Mouse (Mus musculus) left cerebral cortex, adult 9 months (tissue): ENCODE measurements around the gene Tk2.

Experiments used
- DNase-seq, 2 experiments: peaks; one replicate each; pipeline ENCODE4 v3.0.0; 2022; ENCODE audit warnings: low spot score in 2 of 2

Gene Tk2

GRCm38 (mm10) chr8:104219806-104220205 is 28.6 kb downstream of the Tk2 start:
- peak in 1 of 2 experiments; percentile 80 for DNase-seq

GRCm38 (mm10) chr8:104219079-104219478 is 29.3 kb downstream of the Tk2 start:
- peak in 1 of 2 experiments; percentile 35 for DNase-seq

GRCm38 (mm10) chr8:104217601-104218000 is 30.8 kb downstream of the Tk2 start:
- no peak for DNase-seq

- DNase-seq, result no peak
These were observed 43.1 kb downstream of the Tk2 start for GRCm38 (mm10) chr8:104205292-104205691.

DNA sequence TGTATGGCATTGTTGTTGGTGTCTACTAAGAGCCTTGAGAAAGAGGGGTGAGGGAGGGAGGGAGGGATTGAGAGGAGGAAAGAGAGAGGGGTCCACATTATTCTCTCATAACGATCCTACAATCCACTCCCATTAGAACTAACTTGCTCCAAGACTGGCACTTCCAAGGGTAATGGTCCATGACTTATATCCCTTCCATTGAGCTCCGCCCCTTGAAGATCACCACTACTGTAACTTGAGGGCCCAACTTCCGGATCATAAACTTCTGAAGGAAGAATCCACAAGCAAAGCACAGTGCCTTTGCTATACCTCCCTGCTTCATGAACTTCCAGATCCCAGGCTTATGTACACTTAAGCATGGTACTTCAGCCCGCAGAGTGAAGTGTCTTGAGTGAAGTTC is 46.0 kb downstream of the Tk2 start:
- no peak for DNase-seq

DNA sequence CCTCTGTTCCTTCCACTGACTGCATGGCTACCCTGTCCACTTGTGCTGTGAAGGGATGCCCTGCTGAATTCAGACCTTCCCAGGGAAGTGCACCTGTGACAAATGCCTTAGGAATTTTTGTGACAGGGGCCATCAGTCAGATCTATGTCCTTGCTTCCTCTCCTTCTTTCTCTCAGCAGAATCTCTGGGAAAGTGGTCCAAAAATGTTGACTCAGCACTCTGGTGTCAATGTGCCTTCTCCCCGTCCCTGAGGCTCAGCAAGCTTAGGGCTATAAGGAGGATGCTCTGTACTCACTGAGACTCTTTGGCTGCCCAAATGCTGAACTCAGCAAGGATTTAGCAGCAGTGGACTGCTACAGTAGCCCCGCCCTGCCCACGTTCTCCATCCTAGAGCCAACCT is 46.7 kb downstream of the Tk2 start:
- no peak for DNase-seq

DNA sequence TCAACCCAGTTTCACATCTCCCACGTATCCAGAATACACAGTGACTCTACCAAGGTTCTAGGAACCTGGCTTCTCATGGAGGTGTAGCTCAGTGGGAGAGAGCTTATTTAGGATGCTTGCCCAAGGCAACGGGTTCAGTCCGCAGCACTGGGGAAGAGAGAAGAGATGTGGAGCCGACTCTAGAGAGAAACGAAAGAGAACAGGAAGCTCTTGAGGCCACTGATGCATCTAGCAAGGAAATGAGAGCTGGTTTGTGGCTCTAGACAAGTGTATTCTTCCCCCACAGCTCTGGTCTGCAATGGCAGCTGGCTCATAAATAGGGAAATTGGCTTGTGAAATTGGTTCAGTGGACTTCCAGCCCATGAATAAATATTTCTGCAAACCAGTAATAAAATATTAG is 48.6 kb downstream of the Tk2 start:
- DNase-seq, result no peak

GRCm38 (mm10) chr8:104191496-104191895 is 56.9 kb downstream of the Tk2 start:
- DNase-seq, result no peak

DNA sequence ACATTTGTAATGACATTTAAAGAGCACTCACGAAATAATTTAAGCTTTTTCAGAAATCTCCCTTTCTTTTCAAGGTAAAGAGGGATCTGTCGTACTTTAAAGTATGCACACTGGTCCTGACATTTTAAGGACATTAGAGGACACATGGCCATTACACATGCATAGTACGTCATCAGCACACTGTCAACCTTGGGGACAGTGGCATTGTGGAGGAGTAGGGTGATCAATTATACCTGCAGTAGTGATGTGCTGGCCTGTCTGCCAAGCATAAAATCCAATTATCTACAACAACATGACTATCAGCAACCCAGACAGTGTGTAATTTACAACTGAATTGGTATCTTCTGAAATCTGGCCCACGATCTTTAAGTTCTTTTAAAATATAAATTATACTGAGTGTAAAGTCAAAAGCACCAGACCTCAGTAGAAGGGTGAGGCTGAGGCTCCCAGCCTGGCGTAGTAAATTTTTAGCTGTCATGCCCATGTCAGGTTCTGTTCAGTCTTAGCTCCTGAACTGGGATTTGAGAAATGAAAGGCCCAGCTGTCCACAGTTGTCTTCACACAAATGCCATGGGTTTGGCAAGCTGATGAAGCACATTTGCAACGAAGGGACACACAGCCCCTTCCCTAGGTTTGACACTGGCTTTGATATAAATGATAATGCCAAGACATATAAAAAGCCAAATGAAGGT is 57.4 kb downstream of the Tk2 start:
- no peak for DNase-seq

GRCm38 (mm10) chr8:104188459-104188858 is 59.9 kb downstream of the Tk2 start:
- DNase-seq, result no peak

- DNase-seq, result no peak
These were observed 60.7 kb downstream of the Tk2 start for GRCm38 (mm10) chr8:104187622-104188021.

- DNase-seq, result no peak
These were observed 61.5 kb downstream of the Tk2 start for GRCm38 (mm10) chr8:104186827-104187226.

- DNase-seq, result no peak
These were observed 63.5 kb downstream of the Tk2 start for GRCm38 (mm10) chr8:104184905-104185304.

DNA sequence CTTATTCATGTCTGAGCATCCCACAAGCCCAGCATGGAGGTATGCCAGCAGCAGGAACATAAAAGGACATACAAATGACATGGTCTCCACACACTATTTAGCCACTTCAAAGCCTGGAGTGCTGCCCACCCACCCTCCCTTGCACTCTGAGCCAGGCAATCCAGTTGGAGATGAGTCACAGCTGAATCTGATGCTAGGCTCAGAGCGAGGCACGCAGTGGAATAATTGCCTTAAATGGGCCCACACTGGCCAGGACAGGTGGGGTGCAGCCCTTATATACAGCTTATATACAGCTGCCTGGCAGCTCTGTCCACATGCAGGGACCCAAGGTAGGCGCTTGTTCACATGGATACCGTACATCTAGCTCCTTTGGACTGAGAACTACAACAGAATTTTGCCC is 71.3 kb downstream of the Tk2 start:
- DNase-seq, result no peak
